Mouse (Mus musculus) pancreas, adult 10 weeks (tissue): ENCODE measurements around the gene Srrd. TPM values are rescaled to one million over a fixed set of nuclear protein-coding genes. Genes with fewer than 3 reads are reported as not detected.

ENCODE experiments used
- polyA plus RNA-seq: library from polyadenylated mRNA; stranded (reverse); fragments of 350-450 nt; fragmentation: Illumina TruSeq; extraction: RNeasy Lipid Tissue Mini Kit (QIAGEN cat#74804); gene quantifications from one replicate; pipeline ENCODE4 v1.2.3, GENCODE M21; 2015; ENCODE audit warnings: low read depth, low replicate concordance; ENCODE audit not compliant: insufficient read depth

Gene Srrd
- 3.8 TPM for polyA plus RNA-seq

GRCm38 (mm10) chr5:112342463-112343204, at the start of gene Srrd, which contains the start of gene Hps4:
TSS of gene Srrd (minus strand) at chr5:112343040.
TSS of gene Hps4 (plus strand) at chr5:112343083.

GRCm38 (mm10) chr5:112355910-112356309, 13.1 kb upstream of the Srrd start, which contains the start of gene Gm6583:
TSS of gene Gm6583 (minus strand) at chr5:112356033.

GRCm38 (mm10) chr5:112325546-112326445, 17.0 kb downstream of the Srrd start, which contains the start of gene Tfip11:
TSS of gene Tfip11 (plus strand) at chr5:112326358.

Other genes starting within 250 kb of the Srrd start
- not detected for gene Cryba4, start 90.5 kb downstream of the Srrd start, polyA plus RNA-seq
- gene Crybb1, start 87.2 kb downstream of the Srrd start, polyA plus RNA-seq = not detected
- 28.0 TPM for gene Tpst2, start 66.3 kb downstream of the Srrd start, polyA plus RNA-seq
- gene Tfip11, start 16.7 kb downstream of the Srrd start, polyA plus RNA-seq = 5.8 TPM
- gene Hps4, start within 50 bp of the Srrd start, polyA plus RNA-seq = 16.8 TPM
- not detected for gene Gm6583, start 13.0 kb upstream of the Srrd start, polyA plus RNA-seq
- gene Asphd2, start 51.8 kb upstream of the Srrd start, polyA plus RNA-seq = 0.85 TPM
- not detected for gene Gm6588, start 106.4 kb upstream of the Srrd start, polyA plus RNA-seq
- gene Sez6l, start 234.1 kb upstream of the Srrd start, polyA plus RNA-seq = 4.6 TPM